Mouse (Mus musculus) brown adipose tissue, adult 24 weeks (tissue): ENCODE measurements around the gene Vipr1. TPM values are rescaled to one million over a fixed set of nuclear protein-coding genes. Genes with fewer than 3 reads are reported as not detected.

ENCODE experiments used
- H3K27ac ChIP-seq: fragments of 200-500 bp; replicated peaks from 2 replicates; pipeline ENCODE4 v1.5.1; 2012; ENCODE audit warnings: low read depth, mild to moderate bottlenecking, low read length
- H3K4me1 ChIP-seq: fragments of 200-500 bp; 2 replicates; pipeline ENCODE4 v1.6.1; 2012; ENCODE audit warnings: low read length, mixed read lengths; ENCODE audit not compliant: control insufficient read depth, insufficient read depth, insufficient read length
- H3K4me3 ChIP-seq: fragments of 200-500 bp; 2 replicates; pipeline ENCODE4 v1.5.1; 2012; ENCODE audit warnings: low read depth, mild to moderate bottlenecking, low read length, moderate library complexity; ENCODE audit not compliant: insufficient read depth
- polyA plus RNA-seq: library from polyadenylated mRNA; stranded (reverse); fragments of >200 nt; gene quantifications from 2 replicates; pipeline ENCODE4 v1.2.4, GENCODE M21; 2012; ENCODE audit not compliant: missing spikeins, insufficient read depth, insufficient read length

Gene Vipr1
- polyA plus RNA-seq, 1 experiment: not detected

DNA sequence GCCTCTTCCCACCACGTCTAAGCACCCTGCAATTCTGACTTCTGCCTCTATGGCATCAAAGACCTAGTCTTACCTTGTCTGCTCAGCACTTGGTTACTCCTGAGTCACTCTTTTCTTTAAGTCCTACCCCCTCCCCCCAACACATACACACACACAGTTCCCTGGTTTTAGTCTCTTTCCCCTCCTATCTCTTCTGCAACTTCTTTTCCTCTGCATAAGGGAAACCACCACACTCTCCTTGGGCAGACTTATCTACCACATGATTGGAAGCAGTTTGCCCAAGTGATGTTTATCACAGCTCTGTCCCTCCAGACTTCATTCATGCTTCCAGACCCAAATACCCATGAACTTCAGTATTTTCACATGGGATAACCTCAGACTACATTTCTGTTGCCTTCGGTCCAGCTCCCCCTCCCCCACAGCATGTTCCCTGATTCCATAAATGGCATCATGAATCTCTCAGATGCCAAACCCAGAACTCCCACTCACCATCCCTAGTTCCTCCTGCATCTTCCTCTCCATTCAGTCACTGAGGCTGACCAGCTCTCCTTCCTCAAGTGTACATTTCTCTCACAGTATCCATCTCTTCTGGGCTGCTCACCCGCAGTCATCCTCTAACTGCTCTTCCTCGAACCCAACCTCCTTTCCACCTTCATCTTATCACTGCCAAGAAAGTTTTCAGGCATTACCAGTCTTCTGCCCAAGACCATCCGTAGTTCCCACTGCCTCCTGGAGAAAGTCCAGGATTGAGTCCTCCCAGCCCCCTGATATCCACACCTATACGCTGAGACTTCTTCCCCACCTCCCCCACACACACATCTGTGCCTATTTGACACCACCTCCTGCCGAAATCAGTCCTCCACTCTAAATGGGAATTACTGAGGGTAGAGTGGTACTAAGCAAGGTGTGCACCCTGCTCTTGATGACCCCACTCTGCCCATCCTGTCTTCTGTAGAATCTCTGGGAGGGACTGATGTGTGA is 66.3 kb downstream of the Vipr1 start:
- Histone ChIP-seq H3K27ac (no peak overlapping the region), H3K4me3 (no peak overlapping the region), H3K4me1 (0 out of 2 replicates have a peak, but pooled peaks cover 2% of the 10 kb centered on the region)

DNA sequence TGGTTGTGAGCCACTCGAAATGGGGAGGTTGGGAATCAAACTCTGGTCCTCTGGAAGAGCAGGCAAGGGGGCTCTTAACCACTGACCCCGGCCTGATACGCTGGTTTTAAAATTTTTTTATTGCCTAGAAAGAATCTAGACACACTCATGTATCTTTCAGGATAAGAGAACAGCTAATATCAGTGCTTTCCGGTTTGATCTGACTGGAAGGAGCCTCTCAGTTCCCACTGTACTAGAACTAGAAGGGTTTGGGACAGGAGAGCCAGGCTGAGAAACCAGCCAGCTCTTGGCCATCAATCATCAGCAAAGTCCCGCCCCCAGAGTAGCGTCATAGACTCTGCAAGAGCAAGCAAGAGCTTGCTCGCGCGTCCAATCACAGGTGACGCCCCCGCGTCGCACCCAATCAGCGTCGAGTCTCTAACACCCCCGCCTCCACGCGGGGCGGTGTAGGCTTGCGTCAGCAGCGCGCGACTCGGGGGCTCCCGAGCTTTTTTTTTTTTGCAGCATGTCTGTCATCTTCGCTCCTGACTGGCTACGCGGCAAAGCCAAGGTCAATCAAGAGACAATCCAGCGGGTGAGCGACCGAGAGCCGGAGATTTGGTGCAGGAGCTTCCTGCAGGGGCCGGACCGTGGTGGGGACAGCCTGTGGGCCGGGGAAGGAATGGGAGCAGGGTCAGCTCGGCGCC is 67.5 kb downstream of the Vipr1 start, which contains the start of gene Ss18l2:
Gene Ss18l2, plus strand, starts transcription at position 432 of the 686 bp plus-strand sequence.
- Histone ChIP-seq H3K4me1 (0 out of 2 replicates have a peak, but pooled peaks cover 2% of the 10 kb centered on the region), H3K27ac (peak within 1 kb of the TSS; percentile 78), H3K4me3 (peak within 1 kb of the TSS; percentile 92)

DNA sequence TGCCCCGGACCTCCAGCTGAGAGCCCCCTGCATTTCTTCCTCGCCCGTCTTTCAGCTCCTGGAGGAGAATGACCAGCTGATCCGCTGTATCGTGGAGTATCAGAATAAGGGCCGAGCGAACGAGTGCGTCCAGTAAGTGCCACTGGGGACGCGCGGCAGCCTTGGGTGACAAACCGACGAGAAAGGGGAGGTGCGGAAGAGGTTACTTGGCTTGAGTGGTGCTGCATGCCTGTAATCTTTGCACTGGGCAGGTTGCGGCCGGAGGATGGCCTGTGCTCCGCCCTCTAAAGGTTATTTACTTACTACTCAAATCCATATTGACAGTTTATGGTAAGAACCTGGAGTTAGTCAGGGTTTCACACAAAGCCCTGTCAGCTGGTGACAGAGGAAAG is 68.1 kb downstream of the Vipr1 start:
- H3K4me1 ChIP-seq: 0 out of 2 replicates have a peak, but pooled peaks cover 2% of the 10 kb centered on the region
- H3K4me3 ChIP-seq: peak overlapping the region; percentile 92
- H3K27ac ChIP-seq: peak overlapping the region; percentile 78

DNA sequence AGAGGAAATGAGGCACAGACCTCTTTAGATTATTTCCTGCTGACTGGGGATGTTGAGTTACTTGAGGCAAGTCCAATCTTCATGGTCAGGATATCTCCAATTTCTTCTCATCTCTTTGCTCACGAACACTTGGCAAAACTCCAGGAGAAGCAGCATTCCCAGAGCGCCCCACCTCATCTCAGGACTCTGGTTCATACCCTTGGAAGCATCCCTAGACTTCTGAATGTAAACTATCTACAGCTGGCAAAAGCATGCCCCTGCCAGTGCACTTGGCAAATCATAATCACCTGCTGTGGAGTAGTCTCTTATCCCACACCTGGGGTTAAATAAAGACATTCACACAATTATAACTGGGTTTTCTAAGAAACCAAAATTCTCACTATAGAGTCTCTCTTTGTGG is 74.5 kb downstream of the Vipr1 start:
- Histone ChIP-seq H3K4me1 (0 out of 2 replicates have a peak, but pooled peaks cover 4% of the 10 kb centered on the region), H3K4me3 (no peak overlapping the region), H3K27ac (no peak overlapping the region)

DNA sequence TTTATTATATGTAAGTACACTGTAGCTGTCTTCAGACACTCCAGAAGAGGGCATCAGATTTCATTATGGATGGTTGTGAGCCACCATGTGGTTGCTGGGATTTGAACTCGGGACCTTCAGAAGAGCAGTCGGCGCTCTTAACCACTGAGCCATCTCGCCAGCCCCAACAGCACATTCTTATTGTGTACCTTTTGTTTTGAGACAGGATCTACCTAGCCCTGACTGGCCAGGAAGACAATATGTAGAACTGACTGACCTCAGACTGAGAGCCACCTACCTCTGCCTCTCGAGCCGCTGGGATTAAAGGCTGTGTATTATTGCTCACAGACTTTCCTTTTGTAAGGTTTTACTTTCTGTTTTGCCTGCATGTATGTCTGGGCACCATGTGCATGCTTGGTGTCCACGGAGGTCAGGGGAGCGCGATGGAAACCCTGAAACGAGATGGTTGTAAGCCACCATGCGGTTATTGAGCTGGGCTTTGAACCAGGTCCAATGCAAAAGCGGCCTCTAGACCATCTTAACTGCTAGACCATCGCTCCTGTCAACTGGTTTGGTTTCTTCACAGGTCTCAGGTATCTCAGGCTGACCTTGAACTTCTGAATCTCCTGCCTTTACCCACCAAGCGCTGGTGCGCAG is 75.7 kb downstream of the Vipr1 start:
- Histone ChIP-seq H3K4me3 (peak overlapping the region; percentile 65), H3K4me1 (0 out of 2 replicates have a peak, but pooled peaks cover 4% of the 10 kb centered on the region), H3K27ac (peak overlapping the region; percentile 88)

DNA sequence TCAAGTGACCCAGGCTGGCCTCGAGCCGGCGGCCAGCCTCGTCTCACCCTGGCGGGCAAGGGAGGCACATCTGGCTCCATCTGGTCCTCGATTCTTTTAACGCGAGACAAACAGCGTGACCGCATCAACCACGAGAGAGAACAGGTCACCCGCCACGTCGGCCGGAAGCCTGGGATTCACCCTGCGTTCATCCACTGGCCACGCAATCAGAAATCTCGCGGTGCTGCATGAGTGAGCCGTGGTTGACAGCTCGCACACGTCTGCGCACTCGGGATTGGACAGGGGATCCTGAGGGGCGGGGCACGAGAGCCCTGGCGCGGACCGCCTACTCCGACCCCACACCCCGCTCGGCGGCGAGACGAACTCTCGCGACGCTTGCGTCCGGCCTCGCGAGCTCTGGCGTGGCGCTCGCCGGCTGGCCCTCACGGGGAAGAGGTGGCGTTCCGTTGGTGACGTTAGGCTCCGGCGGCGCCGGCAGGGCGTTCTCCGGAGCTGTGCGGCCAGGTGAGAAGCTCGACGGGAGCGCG is 76.3 kb downstream of the Vipr1 start, which contains the start of gene Nktr:
Gene Nktr, plus strand, starts transcription at position 378 of the 527 bp plus-strand sequence.
- Histone ChIP-seq H3K27ac (peak within 1 kb of the TSS; percentile 88), H3K4me1 (0 out of 2 replicates have a peak, but pooled peaks cover 4% of the 10 kb centered on the region), H3K4me3 (peak within 1 kb of the TSS; percentile 71)

DNA sequence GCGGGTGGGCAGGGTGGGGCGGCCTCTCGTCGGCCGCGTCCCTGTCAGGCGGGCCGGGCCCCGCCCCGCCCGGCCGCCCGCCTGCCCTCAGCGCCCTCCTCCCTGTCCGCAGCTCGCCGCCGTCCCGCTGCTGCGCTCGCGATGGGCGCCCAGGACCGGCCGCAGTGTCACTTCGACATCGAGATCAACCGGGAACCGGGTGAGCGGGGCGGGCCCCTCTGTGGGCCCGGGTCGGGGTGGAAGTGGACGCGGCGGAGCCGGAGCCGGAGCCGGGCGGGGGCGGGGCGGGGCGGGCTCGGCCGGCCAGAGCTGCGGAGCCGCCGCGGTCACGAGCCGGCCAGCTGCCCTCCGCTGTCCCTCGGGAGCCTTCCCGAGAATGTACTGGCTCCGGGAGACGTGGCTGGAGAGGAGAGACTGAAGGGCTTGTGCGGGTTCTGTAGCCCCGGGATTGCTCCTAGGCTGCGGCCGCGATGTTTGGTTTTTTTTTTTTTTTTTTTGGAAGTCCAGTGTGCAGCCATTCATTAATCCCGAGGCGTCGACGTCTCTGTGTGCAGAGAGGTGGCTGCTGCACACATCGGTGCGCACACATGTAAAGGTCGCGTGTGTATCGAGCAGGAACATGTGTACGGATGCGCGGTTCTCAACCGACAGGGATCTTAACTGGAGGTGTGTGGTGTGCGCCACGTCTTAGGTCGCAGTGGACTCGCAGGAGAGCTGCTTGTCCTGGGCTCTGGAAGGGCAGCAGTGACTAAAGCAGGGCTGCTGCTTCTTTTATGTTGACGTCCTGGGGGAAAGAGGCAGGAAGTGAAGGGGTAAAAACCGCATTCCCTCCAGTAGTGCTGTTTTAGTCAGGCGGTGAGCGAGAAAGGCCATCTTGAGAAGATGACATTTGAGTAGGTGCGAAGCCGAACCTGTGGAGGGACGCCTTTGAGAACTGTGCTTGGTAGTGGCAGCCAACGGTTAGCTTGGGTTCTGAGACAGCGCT is 77.1 kb downstream of the Vipr1 start:
- Histone ChIP-seq H3K4me1 (0 out of 2 replicates have a peak, but pooled peaks cover 4% of the 10 kb centered on the region), H3K4me3 (peak overlapping the region; percentile 71), H3K27ac (peak overlapping the region; percentile 79)

Other genes with a start within 250 kb of the Vipr1 start
- not detected in 2 replicates for gene Cck, start 147.0 kb upstream of the Vipr1 start, polyA plus RNA-seq
- gene Lyzl4, start 620 bp upstream of the Vipr1 start, polyA plus RNA-seq: not detected in 2 replicates
- gene Sec22c, start 62.8 kb downstream of the Vipr1 start, polyA plus RNA-seq: 2.1 and 2.8 TPM in 2 replicates
- gene Ss18l2, start 67.6 kb downstream of the Vipr1 start, polyA plus RNA-seq: 149 and 182 TPM in 2 replicates
- gene Nktr, start 76.5 kb downstream of the Vipr1 start, polyA plus RNA-seq: 20.7 and 21.6 TPM in 2 replicates
- gene Zfp651, start 116.6 kb downstream of the Vipr1 start, polyA plus RNA-seq: 8.7 and 10.4 TPM in 2 replicates
- 1.4 and 2.2 TPM in 2 replicates for gene Klhl40, start 134.9 kb downstream of the Vipr1 start, polyA plus RNA-seq
- gene Hhatl, start 149.8 kb downstream of the Vipr1 start, polyA plus RNA-seq: 1.7 and 2.4 TPM in 2 replicates
- gene Ccdc13, start 196.7 kb downstream of the Vipr1 start, polyA plus RNA-seq: not detected in 2 replicates
- gene Higd1a, start 215.6 kb downstream of the Vipr1 start, polyA plus RNA-seq: 439 and 453 TPM in 2 replicates